Mouse (Mus musculus) left cerebral cortex, postnatal 36 days (tissue): ENCODE data around the gene Kcnf1. TPM values are rescaled to one million over a fixed set of nuclear protein-coding genes. Genes with fewer than 3 reads are reported as not detected.
"Not testable (repeated sequence)": the region's sequence is repeated elsewhere in the genome, so short reads cannot be mapped to it uniquely, and the experiment has no call there.

Source experiments
- DNase-seq, 2 experiments: peaks; one replicate each; pipeline ENCODE4 v3.0.0; 2021 to 2022; ENCODE audit warnings: low spot score in 2 of 2, mixed read lengths in 1 of 2
- intact Hi-C: fragments of 180-260 bp; cut with DNase I; formaldehyde crosslinking; loops from one replicate; pipeline ENCODE4 v1.15.1; 2025
- total RNA-seq, 2 experiments: library from RNA; stranded (reverse); gene quantifications; 2 replicates each; pipeline ENCODE4 v1.2.3; 2021

Kcnf1 gene
- total RNA-seq, 2 experiments from 2014 or later = 102 to 115 TPM

GRCm38 (mm10) chr12:17166116-17166515 is 10.6 kb downstream of the Kcnf1 start:
- intact Hi-C loops = no loop called here
- no peak for DNase-seq

GRCm38 (mm10) chr12:17163996-17164395 is 12.7 kb downstream of the Kcnf1 start:
- intact Hi-C loops = no loop called here
- DNase-seq = no peak

GRCm38 (mm10) chr12:17159549-17159948 is 17.1 kb downstream of the Kcnf1 start:
- intact Hi-C loops = loop anchor here (5.0 kb wide), 1 partner anchor 122 kb away; no protein-coding TSS in a partner anchor
- DNase-seq = peak; percentile 46 to 67

DNA sequence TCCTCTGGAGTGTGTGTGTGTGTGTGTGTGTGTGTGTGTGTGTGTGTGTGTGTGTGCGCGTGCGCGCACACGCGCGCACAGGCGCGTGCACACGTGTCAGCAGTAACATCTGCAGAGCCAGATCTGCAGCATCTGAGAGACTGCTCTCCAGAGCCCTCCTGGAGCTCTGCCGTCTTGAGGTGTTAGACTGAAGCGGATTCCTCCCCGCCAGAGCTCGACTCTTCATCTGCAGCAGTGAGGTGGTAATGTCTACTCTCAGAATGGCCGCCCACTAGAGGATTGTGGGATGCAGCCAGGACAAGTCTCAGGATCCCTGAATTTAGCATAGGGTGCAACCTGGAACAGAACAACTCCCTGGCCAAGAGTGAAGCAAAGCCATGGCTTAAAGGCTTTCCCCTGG is 19.1 kb downstream of the Kcnf1 start:
- intact Hi-C loops = loop anchor here (5.0 kb wide), 1 partner anchor 120 kb away; no protein-coding TSS in a partner anchor
- no peak for DNase-seq

DNA sequence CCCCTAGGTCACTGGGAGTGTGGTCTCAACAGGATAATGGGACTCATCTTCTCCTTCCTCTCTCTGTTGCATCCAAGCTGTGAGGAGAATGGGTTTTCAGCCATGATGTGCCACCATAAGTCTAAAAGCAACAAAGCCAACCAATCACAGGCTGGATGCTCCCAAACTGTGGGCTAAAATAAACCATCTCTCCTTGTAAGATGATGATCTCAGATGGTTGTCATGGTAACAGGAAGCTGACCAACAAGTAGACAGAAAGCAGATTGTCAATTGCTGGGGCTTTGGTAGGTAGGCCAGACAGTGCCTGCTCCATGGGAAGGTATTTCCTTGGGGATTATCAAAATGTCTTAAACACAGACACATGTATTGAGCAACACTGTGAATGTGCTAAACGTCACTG is 20.9 kb downstream of the Kcnf1 start:
- intact Hi-C loops = loop anchor here (5.0 kb wide), 1 partner anchor 118 kb away; no protein-coding TSS in a partner anchor
- no peak for DNase-seq

DNA sequence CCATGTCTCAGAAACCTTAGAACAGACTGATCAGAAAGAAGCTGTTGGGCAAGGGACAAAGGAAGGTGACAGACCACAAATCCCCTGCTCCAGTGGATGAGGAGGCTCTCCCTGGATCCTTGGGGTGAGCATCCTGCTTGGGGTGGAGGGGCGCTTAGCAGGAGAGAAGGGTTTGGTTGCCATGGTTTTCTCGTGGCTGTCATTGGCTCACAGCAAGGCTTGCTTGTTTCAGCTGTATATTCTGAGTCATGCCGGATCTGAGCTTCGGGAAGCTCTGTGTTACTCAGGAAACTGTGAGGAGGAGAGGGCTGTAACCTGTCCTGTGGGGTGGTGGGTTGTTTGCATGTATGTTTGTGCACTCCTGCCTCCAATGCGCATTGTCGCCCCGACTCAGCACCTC is 23.8 kb downstream of the Kcnf1 start:
- intact Hi-C loops = no loop called here
- DNase-seq = peak; percentile 47 to 57

DNA sequence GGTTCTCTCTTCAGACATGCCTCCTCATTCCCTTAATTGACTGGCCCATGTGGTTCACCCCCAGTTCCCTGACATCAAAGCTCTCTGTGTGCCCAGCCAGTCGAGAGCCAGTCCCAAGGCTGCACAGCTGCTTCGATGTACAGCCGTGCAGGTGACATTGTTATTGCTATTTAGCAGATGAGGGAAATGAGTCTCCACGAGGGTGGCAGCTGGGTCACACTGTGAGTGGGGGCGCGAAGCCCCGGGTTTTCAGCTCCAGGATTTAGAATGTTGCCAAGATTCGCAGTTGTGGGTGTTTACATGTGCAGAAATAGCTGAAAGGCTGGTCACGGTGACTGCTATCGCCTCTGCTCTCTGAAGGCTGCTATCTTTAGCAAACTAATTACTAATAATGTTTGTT is 27.8 kb downstream of the Kcnf1 start:
- no peak for DNase-seq
- intact Hi-C loops = no loop called here

DNA sequence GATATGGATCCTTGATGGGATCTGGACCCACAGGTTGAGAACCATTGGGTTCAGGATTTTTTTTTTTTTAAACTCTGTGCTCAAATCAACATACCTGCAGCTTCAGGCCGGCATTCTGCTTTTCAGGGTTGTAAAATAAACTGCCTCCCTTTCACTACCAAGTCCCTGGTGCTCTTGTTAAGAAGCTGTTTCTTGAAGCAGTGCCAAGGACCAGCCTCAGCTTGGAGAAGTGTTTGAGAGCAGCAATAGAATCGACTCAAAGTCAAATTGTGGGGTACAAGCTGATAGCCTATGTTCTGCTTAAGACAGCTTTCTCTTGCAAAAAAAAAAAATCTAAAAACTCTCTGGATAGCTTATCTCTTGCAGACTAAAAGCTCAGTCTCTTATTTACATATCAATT is 34.9 kb downstream of the Kcnf1 start:
- no peak for DNase-seq
- intact Hi-C loops = no loop called here

- DNase-seq = peak in 1 of 2 experiments; percentile 72
- intact Hi-C loops = no loop called here
Measured at GRCm38 (mm10) chr12:17140436-17140835, 36.3 kb downstream of the Kcnf1 start.

DNA sequence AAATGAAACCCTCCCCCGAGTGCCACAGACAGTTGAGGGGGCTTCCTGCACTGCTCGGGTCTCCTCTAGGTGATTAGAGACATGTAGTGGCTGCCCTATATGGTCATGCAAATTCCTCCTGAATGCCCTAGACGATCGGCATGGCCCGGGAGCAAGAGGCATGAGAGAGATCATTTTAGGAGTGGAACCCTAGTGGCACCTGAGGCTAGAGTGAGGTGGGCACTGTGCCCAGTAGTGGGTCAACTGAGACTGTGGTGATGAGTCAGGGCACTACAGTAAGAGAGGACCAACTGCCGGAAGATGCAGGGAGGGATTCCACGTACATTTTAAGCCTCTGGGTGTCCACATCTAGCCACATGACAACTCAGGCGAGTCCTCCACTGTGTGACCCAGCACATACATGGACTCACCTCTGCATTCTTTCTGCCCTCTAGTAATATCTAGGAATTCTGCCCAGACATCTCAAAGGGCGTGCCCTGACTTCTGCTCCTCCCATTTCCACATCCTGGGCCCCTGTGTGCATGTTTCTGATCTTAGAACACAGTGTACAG is 42.1 kb downstream of the Kcnf1 start:
- DNase-seq = no peak
- intact Hi-C loops = no loop called here

GRCm38 (mm10) chr12:17132243-17132642 is 44.4 kb downstream of the Kcnf1 start:
- intact Hi-C loops = no loop called here
- DNase-seq = peak in 1 of 2 experiments; percentile 29

DNA sequence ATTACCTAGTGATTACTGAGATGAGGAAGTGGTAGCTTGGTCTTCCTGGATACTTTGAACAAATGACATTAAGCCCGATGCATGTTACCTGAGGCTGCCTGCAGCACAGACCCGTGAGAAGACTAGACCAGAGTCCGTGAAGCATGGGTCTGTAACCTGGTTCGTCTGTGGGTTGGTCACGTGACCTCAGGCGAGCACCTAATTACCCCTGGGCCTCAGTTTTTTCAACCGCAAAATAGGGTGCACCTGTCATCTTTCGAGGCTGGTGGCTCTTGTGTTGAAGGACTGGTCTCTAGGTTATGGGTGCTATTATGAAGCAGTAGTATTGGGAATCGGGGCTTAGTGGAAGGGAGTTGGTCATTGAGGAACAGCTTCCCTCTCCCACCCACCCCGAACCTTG is 45.1 kb downstream of the Kcnf1 start:
- no peak for DNase-seq
- intact Hi-C loops = no loop called here

DNA sequence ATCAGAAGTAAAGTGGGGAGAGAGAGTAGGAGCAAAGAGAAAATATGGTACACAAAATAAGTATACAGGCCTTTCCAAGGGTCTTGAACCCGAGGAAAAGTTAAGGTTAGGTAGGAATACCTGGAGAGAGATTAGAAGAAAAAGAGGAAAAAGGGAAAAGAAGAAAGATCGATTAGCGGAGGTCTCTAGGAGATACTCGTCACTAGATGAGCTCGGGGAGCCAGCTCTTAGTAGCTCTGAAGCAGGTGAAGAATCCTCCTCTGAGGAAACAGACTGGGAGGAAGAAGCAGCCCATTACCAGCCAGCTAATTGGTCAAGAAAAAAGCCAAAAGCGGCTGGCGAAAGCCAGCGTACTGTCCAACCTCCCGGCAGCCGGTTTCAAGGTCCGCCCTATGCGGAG is 53.8 kb downstream of the Kcnf1 start:
- DNase-seq, intact Hi-C loops: not testable (repeated sequence)

Other genes starting within 250 kb of the Kcnf1 start
- gene Pqlc3, start 176.5 kb downstream of the Kcnf1 start, total RNA-seq = 1 to 10 TPM in 1 of 2 experiments, under 1 TPM in 1; 0.84 to 1.4 TPM
- under 1 TPM; 0.34 to 0.89 TPM for gene 2410004P03Rik, start 165.2 kb downstream of the Kcnf1 start, total RNA-seq
- 100 to 1,000 TPM; 104 to 150 TPM for gene Pdia6, start 89.7 kb upstream of the Kcnf1 start, total RNA-seq
- gene Atp6v1c2, start 152.5 kb upstream of the Kcnf1 start, total RNA-seq = 1 to 10 TPM; 3.1 to 5.4 TPM
- 10 to 100 TPM; 18.5 to 20.3 TPM for gene Nol10, start 171.6 kb upstream of the Kcnf1 start, total RNA-seq